Mouse (Mus musculus) intestine, postnatal 0 days (tissue): ENCODE measurements at regions not wholly inside any gene's neighbourhood (a gene's known extent, or its start where the extent isn't known, plus 50 kb on each side); places are given as distances from the start of the nearest gene placed in this dataset.
A peak's percentile ranks its signal among the peaks of the same experiment; 100 is the strongest.

Experiments
- ATAC-seq: fragments of 200-750 bp; cut with Nextera tagmentation; 2 replicates; pipeline ENCODE4 v1.8.0; 2017; ENCODE audit warnings: mild to moderate bottlenecking, moderate TSS enrichment, moderate library complexity
- H3K27ac ChIP-seq: fragments of 300-500 bp; sonication (generic); 2 replicates; pipeline ENCODE4 v1.5.1; 2014; ENCODE audit warnings: mild to moderate bottlenecking, low read depth, low read length, moderate library complexity
- H3K27me3 ChIP-seq: fragments of 300-500 bp; sonication (generic); replicated peaks from 2 replicates; pipeline ENCODE4 v1.6.1; 2014; ENCODE audit warnings: low read length, mixed read lengths; ENCODE audit not compliant: control insufficient read depth, insufficient read depth
- H3K36me3 ChIP-seq: fragments of 300-500 bp; sonication (generic); 2 replicates; pipeline ENCODE4 v1.6.1; 2014; ENCODE audit warnings: mild to moderate bottlenecking, moderate library complexity; ENCODE audit not compliant: control insufficient read depth, insufficient read depth
- H3K4me1 ChIP-seq: fragments of 300-500 bp; sonication (generic); replicated peaks from 2 replicates; pipeline ENCODE4 v1.6.1; 2014; ENCODE audit warnings: antibody characterized with exemption, low read length, mixed read lengths; ENCODE audit not compliant: control insufficient read depth, insufficient read depth
- H3K4me2 ChIP-seq: fragments of 300-500 bp; sonication (generic); replicated peaks from 2 replicates; pipeline ENCODE4 v1.6.1; 2014; ENCODE audit warnings: low read depth, mild to moderate bottlenecking, moderate library complexity
- H3K4me3 ChIP-seq: fragments of 300-500 bp; sonication (generic); 2 replicates; pipeline ENCODE4 v1.5.1; 2014; ENCODE audit warnings: low read depth, low read length
- H3K9ac ChIP-seq: fragments of 300-500 bp; sonication (generic); 2 replicates; pipeline ENCODE4 v1.6.1; 2014; ENCODE audit warnings: mild to moderate bottlenecking, low read depth, low read length
- H3K9me3 ChIP-seq: fragments of 300-500 bp; sonication (generic); 2 replicates; pipeline ENCODE4 v1.6.1; 2016; ENCODE audit warnings: mixed run types; ENCODE audit not compliant: control insufficient read depth
- CTCF ChIP-seq: sonication (generic); IDR thresholded peaks from 2 replicates; pipeline ENCODE4 v1.5.1; 2016; ENCODE audit warnings: low read depth, mild to moderate bottlenecking, control low read depth, antibody characterized with exemption, moderate library complexity
- WGBS: fragments of 180-500 bp; shearing (Covaris S2); extraction: QIAGEN DNeasy Blood & Tissue Kit; methylation state at CpG from one replicate; pipeline ENCODE4 v1.1.7; 2014; 5-methylcytosine and 5-hydroxymethylcytosine counted together

DNA sequence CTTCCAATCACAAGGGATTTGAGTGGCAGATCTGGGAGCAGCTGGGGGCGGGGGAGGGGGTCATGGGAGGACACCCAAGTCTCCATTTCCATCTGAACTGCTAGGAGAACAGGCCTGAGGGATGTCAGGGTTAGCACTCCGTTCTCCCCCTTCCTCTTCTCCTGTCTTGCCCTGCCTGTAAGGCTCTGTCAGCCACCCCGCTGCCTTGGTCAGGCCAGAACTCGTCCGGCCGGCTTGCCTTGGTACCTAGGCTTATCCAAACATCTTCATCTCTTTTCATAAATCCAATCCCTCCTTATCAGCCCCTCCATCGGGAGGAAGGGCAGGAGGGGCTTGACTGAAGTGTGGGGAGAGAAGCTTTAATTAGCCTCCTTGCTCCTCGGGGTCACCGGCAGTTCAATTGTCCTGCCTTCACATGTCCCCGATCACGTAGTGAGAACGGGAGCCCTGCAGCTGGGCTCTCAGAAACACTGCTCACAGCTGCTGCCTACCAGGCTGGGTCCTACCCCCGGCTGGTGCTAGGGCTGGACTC lies 208.0 kb downstream of the Sox9 start:
- ATAC-seq, result no peak
- H3K4me1 ChIP-seq, result no peaks in the 10 kb centered on the region

DNA sequence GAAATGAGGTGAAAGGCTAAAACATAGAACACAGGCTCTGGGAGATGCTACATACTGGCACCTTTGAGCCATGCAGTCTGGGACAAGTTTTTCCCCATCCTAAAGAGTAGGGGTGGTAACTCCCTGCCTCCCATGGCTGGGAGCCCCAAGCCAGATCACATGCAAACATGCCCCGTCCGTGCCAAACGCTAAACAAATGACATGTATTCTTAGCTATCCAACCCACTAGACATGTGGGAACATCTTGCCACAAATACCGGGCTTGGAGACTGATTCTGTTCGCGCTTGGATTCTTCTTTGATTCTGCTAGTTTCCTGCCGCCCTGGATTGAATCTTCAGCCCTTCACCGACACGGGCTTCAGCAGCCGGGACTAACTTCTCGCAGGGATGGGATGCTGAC lies 208.7 kb downstream of the Sox9 start:
- Histone ChIP-seq H3K4me1 (no peaks in the 10 kb centered on the region), H3K4me2 (no peak overlapping the region), H3K27ac (no peak overlapping the region), H3K36me3 (no peaks in the 10 kb centered on the region), H3K9me3 (no peaks in the 10 kb centered on the region), H3K9ac (no peak overlapping the region), H3K27me3 (no peaks in the 10 kb centered on the region), H3K4me3 (no peak overlapping the region)
- TF ChIP-seq CTCF, result no peak
- ATAC-seq, result no peak
- 89% methylated on average over 11 of the region's 11 CpGs for WGBS

More for the DNA sequence above, 208.0 kb downstream of the Sox9 start:
- no peaks in the 10 kb centered on the region for H3K9me3 ChIP-seq
- H3K4me2 ChIP-seq, result no peak overlapping the region
- H3K9ac ChIP-seq, result no peak overlapping the region
- 59% methylated on average over 12 of the region's 13 CpGs for WGBS
- H3K27ac ChIP-seq, result no peak overlapping the region
- H3K4me3 ChIP-seq, result no peak overlapping the region
- no peak for TF ChIP-seq CTCF
- no peaks in the 10 kb centered on the region for H3K27me3 ChIP-seq
- H3K36me3 ChIP-seq, result no peaks in the 10 kb centered on the region

DNA sequence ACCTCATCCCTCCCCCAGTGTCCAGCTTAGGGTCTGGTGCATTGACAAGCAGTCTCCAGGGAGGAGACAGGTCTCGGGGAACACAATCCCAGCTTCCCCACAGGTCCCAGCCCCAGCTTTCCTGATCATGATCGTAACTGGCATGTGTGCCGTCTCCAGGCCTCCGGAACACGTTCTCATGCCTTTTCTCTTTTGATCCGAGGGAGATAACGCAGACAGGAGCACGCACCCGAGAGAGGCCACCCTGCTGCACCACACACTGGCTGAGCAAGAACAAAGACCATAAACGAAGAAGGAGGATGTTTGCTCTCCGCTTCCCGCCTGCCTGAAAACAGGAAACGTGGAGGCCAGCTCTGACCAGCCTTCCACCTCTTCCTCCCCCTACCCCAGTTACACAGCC lies 209.8 kb downstream of the Sox9 start:
- Histone ChIP-seq H3K4me1 (no peaks in the 10 kb centered on the region), H3K27me3 (no peaks in the 10 kb centered on the region), H3K4me3 (no peak overlapping the region), H3K9ac (no peak overlapping the region), H3K4me2 (peak overlapping the region; percentile 4), H3K9me3 (no peaks in the 10 kb centered on the region), H3K27ac (no peak overlapping the region), H3K36me3 (no peaks in the 10 kb centered on the region)
- TF ChIP-seq CTCF, result no peak
- peak; percentile 69; the same call in 1 of the 2 replicates for ATAC-seq
- 26% methylated on average over 13 of the region's 13 CpGs for WGBS

DNA sequence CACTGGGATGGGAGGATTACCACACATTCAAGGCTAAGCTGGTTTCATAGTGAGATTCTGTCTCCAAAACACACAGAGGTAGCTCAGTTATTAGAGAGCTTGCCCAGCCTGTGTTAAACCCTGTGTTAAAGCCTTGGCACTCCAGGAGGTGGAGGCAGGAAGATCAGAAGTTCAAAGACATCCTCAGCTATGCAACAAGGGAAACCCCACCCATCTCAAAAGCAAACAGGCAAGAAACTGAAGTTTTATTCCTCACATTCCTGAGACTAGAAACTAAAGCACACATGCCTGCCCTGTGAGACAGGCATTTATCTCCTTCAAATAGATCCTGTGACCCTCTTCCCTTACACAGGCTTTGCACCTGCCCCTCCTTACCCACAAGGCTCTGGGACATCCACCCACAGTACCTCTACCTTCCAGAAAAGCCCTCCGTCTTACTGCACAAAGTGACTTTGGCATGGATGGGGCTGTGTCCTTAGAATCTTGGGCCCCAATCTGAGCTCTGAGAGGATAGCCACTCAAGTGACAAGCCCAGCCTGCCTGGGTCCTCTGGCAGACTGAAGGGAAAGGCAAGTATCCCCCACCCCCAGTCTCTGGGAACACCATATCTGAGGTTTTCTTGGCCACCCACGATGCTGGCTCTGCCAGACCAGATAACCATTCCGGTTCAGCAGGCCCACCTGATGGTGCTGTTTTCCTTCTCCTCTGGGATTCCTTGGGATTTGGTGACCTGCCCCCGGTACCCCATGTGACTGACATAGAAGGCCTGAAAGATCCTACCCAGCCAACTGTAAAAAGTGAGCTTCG lies 217.0 kb downstream of the Sox9 start:
- no peak overlapping the region for H3K4me2 ChIP-seq
- no peaks in the 10 kb centered on the region for H3K27me3 ChIP-seq
- no peak for ATAC-seq
- no peak overlapping the region for H3K4me3 ChIP-seq
- 53% methylated on average over 5 of the region's 5 CpGs for WGBS
- no peaks in the 10 kb centered on the region for H3K36me3 ChIP-seq
- no peaks in the 10 kb centered on the region for H3K9me3 ChIP-seq
- no peaks in the 10 kb centered on the region for H3K4me1 ChIP-seq
- H3K27ac ChIP-seq, result no peak overlapping the region
- no peak overlapping the region for H3K9ac ChIP-seq
- no peak for TF ChIP-seq CTCF

DNA sequence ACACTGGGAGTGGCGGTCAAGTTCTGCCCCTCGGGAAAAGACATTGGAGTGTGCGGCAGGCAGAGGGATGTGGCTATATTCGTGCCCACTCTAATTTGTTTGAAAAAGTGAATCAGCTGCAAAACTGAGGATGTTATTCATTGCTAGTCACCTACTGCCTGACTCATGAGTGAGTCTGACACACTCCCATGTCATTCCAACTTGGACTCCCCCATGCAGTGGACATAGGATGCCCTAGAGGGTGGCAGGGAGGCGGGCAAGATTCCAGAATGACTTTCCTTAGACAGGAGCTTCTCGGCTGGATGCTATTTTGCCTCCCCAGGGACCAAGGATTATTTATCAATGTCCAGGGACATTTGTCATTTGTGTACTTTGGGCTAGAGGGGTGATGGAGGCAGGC lies 219.0 kb downstream of the Sox9 start:
- Histone ChIP-seq H3K36me3 (no peaks in the 10 kb centered on the region), H3K4me1 (no peaks in the 10 kb centered on the region), H3K9ac (no peak overlapping the region), H3K9me3 (no peaks in the 10 kb centered on the region), H3K27me3 (no peaks in the 10 kb centered on the region), H3K4me3 (no peak overlapping the region), H3K27ac (no peak overlapping the region), H3K4me2 (no peak overlapping the region)
- ATAC-seq, result no peak
- no peak for TF ChIP-seq CTCF
- WGBS, result 79% methylated on average over 6 of the region's 6 CpGs

DNA sequence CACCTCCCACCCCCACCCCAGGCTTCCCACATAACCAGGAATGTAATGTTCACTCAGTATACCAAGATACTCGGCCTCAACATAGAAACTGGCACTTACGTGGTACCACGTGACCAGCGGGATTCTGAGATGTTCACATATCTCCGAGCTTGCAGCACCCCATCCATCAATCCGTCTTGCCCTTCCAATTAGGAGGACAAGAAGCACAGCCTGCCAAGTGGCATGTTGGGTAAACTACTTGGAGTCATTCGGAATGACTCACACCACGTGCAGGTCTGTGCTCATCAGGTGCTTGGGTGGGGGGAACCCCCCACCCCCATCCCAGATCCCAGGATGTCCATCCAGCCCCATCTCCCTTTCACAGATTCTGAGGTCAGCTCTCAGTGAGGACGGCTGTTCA lies 223.9 kb downstream of the Sox9 start:
- Histone ChIP-seq H3K4me1 (no peaks in the 10 kb centered on the region), H3K4me2 (no peak overlapping the region), H3K9me3 (no peaks in the 10 kb centered on the region), H3K36me3 (no peaks in the 10 kb centered on the region), H3K4me3 (no peak overlapping the region), H3K9ac (no peak overlapping the region), H3K27me3 (no peaks in the 10 kb centered on the region), H3K27ac (no peak overlapping the region)
- 72% methylated on average over 9 of the region's 9 CpGs for WGBS
- TF ChIP-seq CTCF, result no peak
- ATAC-seq, result no peak
